ENCODE assay signal across 9 mouse cellular contexts in genomic region chr10:42951078-42952045, GRCm38 (mm10).
DNase-seq lines count a peak whose midpoint lies in the region; ATAC-seq and TF ChIP-seq lines count a peak whose summit lies in the region.
"Had no signal": no experiment of that assay in that cellular context is flagged by ENCODE, and none has a peak within 500 bp of the region (broad histone marks: within the 10 kb centered on the region; RNA-seq: fewer than 3 reads in every experiment).

No protein-coding gene starts in this region.

- peak overlapping the region; percentile 38; the same call in 1 of the 2 replicates for H3K27ac ChIP-seq in kidney, embryonic 15.5 days
- peak overlapping the region; percentile 52 for H3K27ac ChIP-seq in hindbrain, embryonic 13.5 days
- H3K27ac ChIP-seq in neural tube, embryonic 13.5 days (replicated peaks): peak overlapping the region; percentile 49
- no peak overlapping the region for H3K27ac ChIP-seq in liver, embryonic 12.5 days

- no peak overlapping the region for H3K4me3 ChIP-seq in kidney, embryonic 15.5 days (replicated peaks)
- no peak overlapping the region for H3K4me3 ChIP-seq in hindbrain, embryonic 13.5 days
- no peak overlapping the region for H3K4me3 ChIP-seq in neural tube, embryonic 13.5 days
- H3K4me3 ChIP-seq in liver, embryonic 12.5 days: no peak overlapping the region

- ATAC-seq in kidney, embryonic 15.5 days (replicated peaks; ENCODE audit: low FRiP score): peak; percentile 52
- ATAC-seq in hindbrain, embryonic 13.5 days (ENCODE audit: low FRiP score): peak; percentile 30
- ATAC-seq in neural tube, embryonic 13.5 days (ENCODE audit: low read depth): peak; percentile 55; the same call in 1 of the 2 replicates
- no peak for ATAC-seq in liver, embryonic 12.5 days

- WGBS in kidney, embryonic 15.5 days: 34% methylated on average over 20 of the region's 20 CpGs
- WGBS in hindbrain, embryonic 13.5 days: 46% methylated on average over 20 of the region's 20 CpGs
- WGBS in neural tube, embryonic 13.5 days: 46% methylated on average over 20 of the region's 20 CpGs
- WGBS in liver, embryonic 12.5 days (ENCODE audit: insufficient replicate concordance): 52% methylated on average over 20 of the region's 20 CpGs

- TF ChIP-seq CTCF in brain, embryonic 14.5 days (IDR thresholded peaks at IDR 0.05; ENCODE audit: borderline replicate concordance, extremely low read depth, insufficient read depth, insufficient read length): no peak

- peak overlapping the region; percentile 56 for H3K4me2 ChIP-seq in kidney, embryonic 15.5 days
- no peak overlapping the region; the same call in 1 of the 2 replicates for H3K4me2 ChIP-seq in hindbrain, embryonic 13.5 days
- peak overlapping the region; percentile 18; the same call in 1 of the 2 replicates for H3K4me2 ChIP-seq in neural tube, embryonic 13.5 days
- no peak overlapping the region for H3K4me2 ChIP-seq in liver, embryonic 12.5 days

- peaks cover 26% of the 10 kb centered on the region for H3K4me1 ChIP-seq in kidney, embryonic 15.5 days
- peaks cover 30% of the 10 kb centered on the region for H3K4me1 ChIP-seq in hindbrain, embryonic 13.5 days (replicated peaks)
- peaks cover 25% of the 10 kb centered on the region for H3K4me1 ChIP-seq in neural tube, embryonic 13.5 days (replicated peaks)
- 0 out of 2 replicates have a peak, but pooled peaks cover 4% of the 10 kb centered on the region for H3K4me1 ChIP-seq in liver, embryonic 12.5 days

- H3K9me3 ChIP-seq in kidney, embryonic 15.5 days (replicated peaks): no peaks in the 10 kb centered on the region
- no peaks in the 10 kb centered on the region for H3K9me3 ChIP-seq in hindbrain, embryonic 13.5 days
- H3K9me3 ChIP-seq in neural tube, embryonic 13.5 days: no peaks in the 10 kb centered on the region
- H3K9me3 ChIP-seq in liver, embryonic 12.5 days (replicated peaks): no peaks in the 10 kb centered on the region

- TF ChIP-seq POLR2A in brain, embryonic 14.5 days (IDR thresholded peaks at IDR 0.05; ENCODE audit: borderline replicate concordance, extremely low read depth, insufficient read depth, insufficient read length, poor library complexity, severe bottlenecking): no peak

- peaks cover 36% of the 10 kb centered on the region for H3K27me3 ChIP-seq in kidney, embryonic 15.5 days
- 0 out of 2 replicates have a peak, but pooled peaks cover 10% of the 10 kb centered on the region for H3K27me3 ChIP-seq in hindbrain, embryonic 13.5 days
- peaks cover 3% of the 10 kb centered on the region; the same call in 1 of the 2 replicates for H3K27me3 ChIP-seq in neural tube, embryonic 13.5 days
- peaks cover 77% of the 10 kb centered on the region for H3K27me3 ChIP-seq in liver, embryonic 12.5 days (replicated peaks)

- H3K9ac ChIP-seq in kidney, embryonic 15.5 days: no peak overlapping the region
- H3K9ac ChIP-seq in hindbrain, embryonic 13.5 days: no peak overlapping the region
- no peak overlapping the region for H3K9ac ChIP-seq in neural tube, embryonic 13.5 days
- H3K9ac ChIP-seq in liver, embryonic 12.5 days: no peak overlapping the region

- intact Hi-C loops in gastrocnemius, postnatal 14 days (cut with DNase I; ENCODE audit: low total_unique reads): loop anchor here (5.0 kb wide), 1 partner anchor 259 kb away; no protein-coding TSS in a partner anchor

- no peaks in the 10 kb centered on the region for H3K36me3 ChIP-seq in kidney, embryonic 15.5 days
- no peaks in the 10 kb centered on the region for H3K36me3 ChIP-seq in hindbrain, embryonic 13.5 days
- H3K36me3 ChIP-seq in neural tube, embryonic 13.5 days: no peaks in the 10 kb centered on the region
- H3K36me3 ChIP-seq in liver, embryonic 12.5 days: no peaks in the 10 kb centered on the region

- no peak for DNase-seq in kidney, postnatal 25 days
- peak; percentile 55 for DNase-seq in brain, embryonic 14.5 days (ENCODE audit: low read depth)
- no peak for DNase-seq in natural killer cell, adult 2 months (ENCODE audit: low spot score in 2 of 2)
- DNase-seq in gastrocnemius, postnatal 14 days: no peak
- DNase-seq: heart, postnatal 36 days had no signal

Comparison
In these comparisons a context has a peak if more than half of its experiments do, and no peak if none do; other contexts are left out.
1. H3K4me2 ChIP-seq: peak in kidney, embryonic 15.5 days (single experiment) and neural tube, embryonic 13.5 days (single experiment); none in hindbrain, embryonic 13.5 days (single experiment) and liver, embryonic 12.5 days (single experiment).